Mouse (Mus musculus) WW6 (cell line): ENCODE measurements around the gene Dusp7.

Experiments used
- DNase-seq: peaks from one replicate; pipeline ENCODE4 v3.0.0-alpha.2; 2013; ENCODE audit warnings: low read depth, low spot score

Dusp7 gene

GRCm38 (mm10) chr9:106386181-106386864, 17.9 kb downstream of the Dusp7 start:
- no peak for DNase-seq

GRCm38 (mm10) chr9:106392828-106393527, 24.5 kb downstream of the Dusp7 start:
- DNase-seq: no peak

GRCm38 (mm10) chr9:106393548-106393947, 25.1 kb downstream of the Dusp7 start:
- no peak for DNase-seq

GRCm38 (mm10) chr9:106394649-106395602, 26.5 kb downstream of the Dusp7 start:
- DNase-seq: no peak

DNA sequence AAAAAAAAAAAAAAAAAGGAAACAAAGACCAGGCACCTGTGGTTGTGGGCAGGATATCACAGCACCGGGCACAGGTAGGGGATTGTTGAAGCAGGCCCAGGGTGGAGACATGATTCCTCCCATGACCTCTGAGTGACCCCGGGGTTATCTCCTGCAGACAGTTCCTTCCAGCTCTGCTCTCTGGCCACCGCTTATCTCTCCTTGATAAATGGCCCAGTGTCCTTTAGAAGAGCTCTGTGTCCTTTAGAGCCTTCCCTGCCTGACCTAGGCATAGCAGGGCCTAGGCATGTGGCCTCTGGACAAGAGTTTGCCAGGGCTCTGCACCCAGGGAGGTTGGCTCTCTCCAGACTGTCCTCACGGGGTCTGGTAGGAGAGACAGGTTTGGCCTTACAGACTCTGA, 29.3 kb downstream of the Dusp7 start:
- no peak for DNase-seq

DNA sequence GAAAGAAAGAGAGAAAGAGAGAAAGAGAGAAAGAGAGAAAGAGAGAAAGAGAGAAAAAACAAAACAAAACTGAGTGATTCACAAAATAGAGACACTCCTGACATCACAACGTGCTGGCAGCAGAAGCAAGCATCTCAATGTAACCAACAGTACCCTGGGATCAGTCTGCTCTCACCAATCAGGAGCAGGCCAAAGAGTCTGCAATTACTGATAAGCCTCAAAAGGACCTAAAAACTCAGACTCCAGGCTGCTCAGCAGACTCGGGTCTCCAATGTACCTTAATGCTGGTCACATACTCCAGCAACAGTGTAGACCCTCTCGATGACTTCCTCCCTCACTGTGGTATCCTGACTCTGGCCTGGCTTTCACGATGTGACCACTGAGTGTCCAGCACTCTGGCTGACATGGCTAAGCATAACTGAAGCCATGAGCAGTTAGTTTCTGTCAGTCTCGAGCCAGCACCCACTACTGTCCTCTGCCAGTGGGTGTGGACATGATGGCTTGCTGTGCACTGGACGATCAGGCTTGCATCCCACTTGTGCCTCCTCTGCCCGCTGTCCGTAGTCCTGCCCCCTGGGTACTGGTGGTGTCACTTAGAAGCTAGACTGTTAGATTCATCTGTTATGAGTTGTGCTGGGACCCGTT, 30.4 kb downstream of the Dusp7 start:
- DNase-seq: no peak

- no peak for DNase-seq
Measured at GRCm38 (mm10) chr9:106399808-106400207, 31.4 kb downstream of the Dusp7 start.

GRCm38 (mm10) chr9:106402149-106402548, 33.7 kb downstream of the Dusp7 start:
- no peak for DNase-seq

DNA sequence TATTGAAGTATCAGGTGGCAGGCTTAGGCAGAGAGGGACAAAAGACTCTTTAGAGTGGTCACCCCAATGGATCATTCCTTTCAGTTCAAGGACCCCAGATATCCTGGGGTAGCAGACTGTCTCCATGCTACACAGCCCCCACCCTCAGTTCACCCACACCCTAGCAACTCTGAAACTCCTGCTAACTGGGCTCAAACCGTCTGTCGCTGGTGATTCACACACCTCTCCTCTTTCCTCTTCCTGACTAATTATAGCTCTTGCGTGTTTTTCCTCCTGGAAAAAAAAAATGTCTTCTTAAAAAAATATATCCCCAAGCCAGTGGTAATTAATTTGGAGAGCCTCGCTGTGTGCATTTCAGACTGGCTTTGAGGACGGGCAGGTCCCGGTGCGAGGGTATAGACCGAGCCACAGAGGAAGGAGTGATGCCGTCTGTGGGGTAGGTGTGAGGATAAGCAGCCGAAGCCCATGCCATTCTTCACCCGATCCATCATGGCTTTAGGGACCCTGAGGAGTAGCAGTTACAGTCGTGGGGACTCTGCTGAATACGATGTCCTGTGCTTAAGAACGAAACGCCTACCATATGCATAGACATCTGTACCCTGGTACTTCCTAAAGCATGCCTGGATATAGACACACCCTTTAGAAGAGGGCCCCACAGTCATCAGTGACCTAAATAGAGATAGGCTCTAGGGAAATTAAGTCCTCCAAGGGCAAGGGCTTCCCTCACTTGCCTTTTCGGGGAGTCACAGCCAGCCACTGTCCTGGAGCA, 34.4 kb downstream of the Dusp7 start:
- DNase-seq: no peak

- DNase-seq: no peak
Measured at GRCm38 (mm10) chr9:106405275-106405674, 36.8 kb downstream of the Dusp7 start.

GRCm38 (mm10) chr9:106406443-106407078, 38.1 kb downstream of the Dusp7 start:
- no peak for DNase-seq

GRCm38 (mm10) chr9:106409096-106409495, 40.7 kb downstream of the Dusp7 start:
- DNase-seq: no peak

DNA sequence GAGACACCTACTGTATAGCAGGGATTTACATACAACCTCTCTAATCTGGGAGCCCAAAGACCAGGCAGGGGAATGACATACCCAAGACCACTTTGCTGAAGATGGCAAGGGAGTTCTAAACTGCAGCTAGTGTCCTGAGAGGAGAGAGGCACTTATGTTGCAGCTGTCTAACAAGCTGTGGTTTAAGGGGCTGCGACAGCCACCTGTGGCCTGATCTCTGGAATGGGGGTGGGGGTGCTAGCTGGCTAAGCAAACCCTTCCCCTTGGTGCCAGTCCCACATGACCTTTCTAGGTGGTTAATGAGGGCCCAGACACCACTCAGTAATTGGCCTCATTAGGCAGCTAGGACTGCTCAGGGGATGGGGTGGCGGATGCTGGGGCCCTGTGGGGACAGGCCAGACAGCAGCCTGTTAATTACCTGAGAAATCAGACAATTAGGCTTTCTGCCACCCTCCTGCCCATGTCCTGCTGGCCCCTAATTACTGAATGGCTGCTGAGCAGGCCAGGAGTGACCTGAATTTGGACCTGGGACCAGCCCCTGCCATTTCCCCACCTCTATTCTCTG, 41.7 kb downstream of the Dusp7 start:
- DNase-seq: no peak

- DNase-seq: no peak
Measured at GRCm38 (mm10) chr9:106411091-106411594, 42.7 kb downstream of the Dusp7 start.

GRCm38 (mm10) chr9:106411729-106412128, 43.3 kb downstream of the Dusp7 start:
- no peak for DNase-seq

GRCm38 (mm10) chr9:106412210-106412609, 43.8 kb downstream of the Dusp7 start:
- DNase-seq: no peak

DNA sequence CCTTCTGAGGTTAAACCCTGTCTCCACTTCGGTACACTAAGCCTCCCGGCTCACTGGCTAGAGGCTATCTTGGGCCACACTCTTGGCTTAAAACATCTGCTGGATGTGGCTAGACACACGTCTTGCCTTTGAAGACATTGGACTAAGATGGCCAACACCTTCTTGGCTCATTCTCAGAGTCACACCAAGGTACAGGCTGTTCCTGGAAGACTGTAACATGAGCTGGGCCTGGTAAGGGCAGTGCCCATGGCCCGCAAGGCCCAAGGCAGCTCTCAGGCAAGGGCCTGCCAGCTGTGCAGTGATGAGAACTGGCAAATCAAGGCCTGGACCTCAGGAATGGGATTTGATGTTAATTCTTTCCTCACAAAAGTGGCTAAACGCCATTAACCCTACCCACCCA, 45.2 kb downstream of the Dusp7 start:
- no peak for DNase-seq

GRCm38 (mm10) chr9:106416826-106417225, 48.4 kb downstream of the Dusp7 start:
- no peak for DNase-seq

DNA sequence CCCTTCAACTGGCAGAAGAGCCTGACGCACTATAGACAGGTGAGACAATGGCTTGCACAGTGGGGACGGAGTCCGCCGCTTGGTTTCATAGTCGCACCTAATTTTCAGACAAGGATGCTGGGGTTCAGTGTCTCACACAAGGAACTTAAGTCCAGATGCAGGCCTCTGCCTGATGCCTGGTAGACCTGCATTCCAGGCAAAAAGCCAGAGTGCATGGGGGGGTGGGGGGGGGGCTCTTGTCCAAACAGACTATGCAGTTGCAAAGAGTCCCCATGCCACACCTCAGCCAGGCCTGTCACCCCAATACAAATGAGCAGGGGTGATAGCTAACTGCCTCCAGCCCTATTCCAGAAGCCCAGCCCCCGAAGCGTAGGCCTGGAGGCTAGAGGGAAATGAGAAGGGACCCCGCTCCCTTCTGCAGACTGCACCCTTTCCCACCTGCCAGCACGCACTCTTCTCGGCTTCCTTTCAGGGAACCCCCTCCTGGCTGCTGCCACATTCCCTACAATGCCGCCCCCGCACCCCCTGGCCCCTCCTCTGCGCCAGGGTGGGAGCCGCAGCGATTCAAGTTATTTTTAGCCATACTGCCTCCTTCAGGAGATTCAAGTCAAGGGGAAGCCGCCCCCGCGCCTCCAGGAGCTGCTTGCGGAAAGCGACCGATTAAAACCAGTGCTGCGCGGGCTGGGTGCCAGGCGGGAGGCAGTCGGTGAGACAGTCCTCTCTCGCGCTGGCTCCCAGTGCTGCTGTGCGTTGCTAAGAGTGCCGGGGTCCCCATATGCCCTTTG, 49.6 kb downstream of the Dusp7 start:
- DNase-seq: no peak
